Mouse (Mus musculus): ENCODE measurements at regions not wholly inside any gene's neighbourhood (a gene's known extent, or its start where the extent isn't known, plus 50 kb on each side); places are given as distances from the start of the nearest gene placed in this dataset.
"Not testable (repeated sequence)": the region's sequence is repeated elsewhere in the genome, so short reads cannot be mapped to it uniquely, and the experiment has no call there.

DNA sequence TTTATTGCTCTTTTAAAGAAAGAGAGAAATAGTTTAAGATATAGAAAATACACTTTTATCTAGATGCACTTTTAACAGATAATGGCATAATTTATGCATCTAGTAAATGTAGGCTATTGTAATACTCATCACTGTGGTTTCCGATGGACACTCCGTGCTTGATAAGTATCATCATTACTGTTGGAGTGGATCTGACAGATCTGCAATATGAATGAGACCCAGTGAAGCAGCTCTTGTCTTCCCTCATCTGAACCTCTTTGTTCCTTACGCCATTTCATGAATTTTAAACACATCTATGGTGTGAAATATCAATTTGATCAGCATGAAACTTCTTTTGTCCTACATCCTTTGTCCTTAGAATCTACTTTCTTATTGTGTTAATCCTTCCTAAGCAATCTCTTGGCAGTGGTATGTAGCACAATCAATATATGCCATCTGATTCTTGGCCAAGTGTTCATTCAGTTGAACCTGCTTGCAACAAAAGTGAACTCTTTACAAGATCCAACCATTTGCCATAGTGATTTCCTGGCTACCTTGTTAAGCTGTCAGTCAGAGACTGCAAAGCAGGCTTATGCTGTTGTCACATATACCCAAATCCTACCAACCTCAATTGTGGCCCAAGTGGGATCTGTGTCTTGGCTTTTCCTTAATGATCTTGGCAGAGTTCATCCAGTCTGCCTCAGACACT lies 452.0 kb upstream of the Dab2 start:
- no peak for DNase-seq (ENCODE audit: low spot score in 2 of 2)

DNA sequence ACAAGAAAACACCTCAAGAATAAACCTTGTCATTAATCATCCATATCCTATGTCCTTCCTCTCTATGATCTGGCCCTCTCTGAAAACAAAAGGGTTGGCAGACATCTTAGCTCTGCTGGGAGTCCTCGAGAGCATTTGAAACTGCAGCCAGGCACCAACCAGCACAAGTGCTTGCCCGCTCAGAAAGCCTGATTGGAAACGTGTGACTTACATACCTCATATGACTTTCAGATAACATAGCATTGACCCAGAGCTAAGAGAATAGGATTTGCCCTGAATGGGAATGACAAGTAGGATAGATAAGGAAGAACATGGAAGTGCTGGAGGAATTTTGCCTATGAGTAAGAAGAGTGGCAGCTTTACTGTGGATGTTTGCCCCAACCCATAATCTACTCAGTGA lies 447.1 kb upstream of the Dab2 start:
- no peak for DNase-seq (ENCODE audit: low spot score in 2 of 2)

DNA sequence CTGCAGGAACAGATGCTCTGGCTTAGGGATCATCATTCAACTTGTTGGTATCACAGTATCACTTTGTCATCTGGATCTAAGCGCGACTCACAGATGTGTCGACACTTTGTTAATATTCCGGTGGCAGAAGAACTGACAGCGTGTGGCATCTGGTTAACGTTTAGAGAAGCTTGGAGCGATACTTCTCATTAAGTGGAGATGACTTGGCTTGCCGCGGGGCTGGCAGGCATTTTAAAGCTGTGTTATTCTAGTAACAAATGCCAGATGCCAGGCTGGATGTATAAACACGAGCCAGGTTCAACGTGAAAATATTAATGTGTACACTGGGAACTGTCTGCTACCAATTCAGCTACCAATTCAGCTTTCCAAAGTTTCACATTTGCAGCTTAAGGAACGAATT lies 430.3 kb upstream of the Dab2 start:
- DNase-seq (ENCODE audit: low spot score in 2 of 2), result peak in 1 of 2 experiments; percentile 18

DNA sequence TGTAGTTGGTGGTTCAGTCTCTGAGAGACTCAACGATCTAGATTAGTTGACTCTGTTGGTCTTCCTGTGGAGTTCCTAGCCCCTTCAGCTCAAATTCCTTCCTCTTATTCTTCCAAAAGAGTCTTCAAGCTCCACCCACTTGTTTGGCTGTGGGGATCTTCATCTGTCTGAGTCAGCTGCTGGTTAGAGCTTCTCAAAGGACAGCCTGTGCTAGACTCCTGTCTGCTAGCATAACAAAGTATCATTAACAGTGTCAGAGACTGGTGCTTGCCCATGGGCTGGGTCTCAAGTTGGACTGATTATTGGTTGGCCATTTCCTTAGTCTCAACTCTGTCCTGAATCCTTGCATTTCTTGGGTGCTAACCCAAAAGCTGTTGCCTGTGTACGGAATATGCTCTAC lies 429.7 kb upstream of the Dab2 start:
- no peak for DNase-seq (ENCODE audit: low spot score in 2 of 2)

DNA sequence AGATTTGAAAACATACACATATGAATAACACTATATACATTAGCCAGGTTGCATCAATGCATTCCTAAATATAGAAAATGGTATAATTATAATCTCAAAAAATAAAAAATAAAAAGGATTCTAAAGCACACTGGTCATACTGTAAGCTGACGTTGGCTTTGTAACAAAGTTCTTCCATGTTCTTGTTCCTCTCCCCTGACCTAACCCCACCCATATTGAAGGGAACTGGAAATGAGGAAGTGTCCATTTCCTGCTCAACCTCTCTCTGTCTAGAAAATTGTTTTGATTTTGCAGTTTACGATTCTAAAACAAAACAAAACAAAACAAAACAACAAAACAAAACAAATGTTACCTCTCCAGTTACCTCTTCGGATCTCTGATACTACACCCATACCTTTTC lies 427.5 kb upstream of the Dab2 start:
- no peak for DNase-seq (ENCODE audit: low spot score in 2 of 2)

DNA sequence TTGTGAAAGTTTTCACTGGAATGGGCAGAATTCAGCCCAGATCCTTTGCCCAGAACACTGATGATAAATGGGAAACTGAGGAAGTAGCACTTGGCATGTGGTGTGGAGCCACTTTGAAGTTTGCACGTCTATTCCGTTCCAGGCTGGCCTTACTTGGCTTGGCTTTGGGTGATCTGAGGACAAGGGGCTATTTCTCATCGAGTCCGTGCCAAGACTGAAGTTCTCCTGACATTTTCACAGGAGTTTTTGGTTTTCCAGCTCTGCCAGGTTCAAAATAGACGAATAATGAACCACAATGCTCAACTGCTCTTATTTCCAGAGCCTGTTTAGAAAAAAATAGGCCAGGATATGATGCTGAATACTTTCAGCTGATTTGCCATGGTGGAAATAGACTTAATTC lies 421.8 kb upstream of the Dab2 start:
- DNase-seq (ENCODE audit: low spot score in 2 of 2), result no peak

DNA sequence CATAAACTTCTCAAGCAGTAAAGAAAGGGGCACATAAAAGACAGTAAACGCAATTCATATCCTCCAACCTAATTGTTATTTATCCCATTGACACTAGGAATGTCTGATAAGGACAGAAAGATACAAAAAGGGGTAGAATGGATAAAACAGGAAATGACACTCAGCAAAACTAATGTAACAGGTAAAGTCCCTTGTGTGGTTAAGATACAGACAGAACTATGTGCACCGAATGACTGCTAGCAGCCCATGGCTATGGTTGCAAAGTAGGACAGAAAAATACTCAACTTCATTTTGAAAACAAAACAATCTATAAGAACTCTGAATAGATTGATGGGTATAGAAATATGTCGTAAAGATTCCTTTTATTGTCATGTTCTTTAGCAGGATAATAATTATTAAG lies 408.4 kb upstream of the Dab2 start:
- DNase-seq (ENCODE audit: low spot score in 2 of 2), result no peak

DNA sequence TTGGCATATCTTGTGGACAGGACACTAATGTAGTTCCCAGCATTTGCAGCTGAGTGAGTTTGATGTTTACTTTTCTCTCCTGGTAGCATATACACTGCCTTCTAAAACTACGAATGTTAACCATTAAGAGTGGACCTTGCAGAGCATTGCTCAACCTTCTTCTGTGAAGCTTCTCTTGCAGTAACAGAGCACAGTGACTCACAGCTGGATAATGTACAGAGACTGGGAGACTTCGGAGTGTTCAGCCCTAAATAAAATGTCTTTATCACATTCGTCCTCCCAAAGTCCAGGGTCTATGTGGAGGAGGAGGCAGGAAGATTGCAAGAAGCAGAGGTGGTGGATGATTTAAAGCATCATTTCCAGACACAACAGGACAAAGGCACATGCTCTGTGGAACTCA lies 407.6 kb upstream of the Dab2 start:
- no peak for DNase-seq (ENCODE audit: low spot score in 2 of 2)

DNA sequence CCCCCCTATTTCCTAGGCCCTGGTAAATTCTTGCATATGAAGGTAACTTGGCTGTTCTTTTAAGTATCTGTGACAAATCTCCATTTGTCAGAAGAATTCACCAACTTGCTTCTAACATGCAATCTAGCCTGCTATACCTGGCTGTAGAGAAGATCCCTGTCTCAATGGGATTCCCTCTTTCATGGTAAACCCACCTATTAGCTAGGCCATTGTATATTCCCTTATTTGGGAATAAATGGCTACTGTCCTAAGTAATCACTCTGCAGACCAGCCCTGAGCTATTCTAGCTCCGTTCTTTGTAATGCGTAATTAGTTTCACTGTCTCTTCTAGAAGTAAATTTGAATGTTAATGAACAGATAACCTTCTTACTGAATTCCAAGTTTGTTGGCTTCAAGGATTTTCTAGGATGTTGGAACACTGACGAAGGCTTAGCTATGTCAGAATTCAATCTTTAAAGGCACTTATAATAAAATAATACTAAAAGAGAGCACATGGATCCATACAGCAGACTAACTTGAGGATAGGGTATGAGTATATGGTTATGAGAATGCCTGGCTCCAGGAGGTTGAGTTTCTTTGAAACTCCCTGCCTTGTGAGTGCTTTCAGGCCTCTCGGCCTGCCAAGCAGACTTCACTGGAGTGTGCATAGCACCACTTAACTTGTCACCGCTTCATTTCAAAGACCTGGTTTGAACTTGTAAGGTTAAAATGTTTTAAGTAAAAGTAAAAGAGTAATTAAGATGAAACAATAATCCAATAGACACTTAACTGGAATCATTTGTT lies 403.7 kb upstream of the Dab2 start:
- not testable (repeated sequence) for DNase-seq (ENCODE audit: low spot score in 2 of 2)

DNA sequence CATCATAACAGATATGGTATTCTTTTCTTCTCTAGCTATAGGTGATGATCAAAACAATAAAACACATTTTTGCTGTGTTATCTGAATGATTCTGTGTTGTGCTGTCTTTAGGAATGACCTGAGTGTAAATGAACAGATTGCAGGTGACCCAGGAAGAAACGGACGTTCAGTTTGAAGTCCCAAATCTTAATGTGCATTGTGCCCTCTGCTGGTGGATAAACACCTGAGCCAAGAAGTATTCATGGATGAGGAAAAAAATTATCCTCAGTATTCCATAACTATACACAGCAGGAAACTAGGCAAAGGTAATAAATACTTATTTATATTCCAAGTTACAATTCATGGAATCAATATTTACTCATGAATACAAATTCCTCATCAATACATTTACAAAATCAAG lies 384.3 kb upstream of the Dab2 start:
- DNase-seq (ENCODE audit: low spot score in 2 of 2), result peak in 1 of 2 experiments; percentile 46

DNA sequence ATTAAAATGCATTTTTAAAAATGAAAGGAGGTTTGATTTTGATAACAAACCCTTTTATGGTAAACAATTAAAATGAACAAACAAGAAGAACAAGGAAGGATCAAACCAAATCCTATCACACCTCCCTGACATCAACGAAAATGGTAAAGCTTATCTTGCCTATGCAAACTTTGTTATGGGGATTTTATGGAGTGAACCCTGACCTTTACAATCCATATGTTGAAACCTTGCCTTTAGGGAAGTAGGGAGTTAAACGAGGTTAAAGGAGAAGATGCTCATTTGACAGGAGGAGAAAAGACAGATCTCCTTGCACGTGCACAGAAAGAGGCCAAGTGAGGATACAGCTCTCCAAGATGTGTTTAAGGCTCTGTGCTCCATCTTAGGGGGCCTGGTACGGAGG lies 379.5 kb upstream of the Dab2 start:
- no peak for DNase-seq (ENCODE audit: low spot score in 2 of 2)

DNA sequence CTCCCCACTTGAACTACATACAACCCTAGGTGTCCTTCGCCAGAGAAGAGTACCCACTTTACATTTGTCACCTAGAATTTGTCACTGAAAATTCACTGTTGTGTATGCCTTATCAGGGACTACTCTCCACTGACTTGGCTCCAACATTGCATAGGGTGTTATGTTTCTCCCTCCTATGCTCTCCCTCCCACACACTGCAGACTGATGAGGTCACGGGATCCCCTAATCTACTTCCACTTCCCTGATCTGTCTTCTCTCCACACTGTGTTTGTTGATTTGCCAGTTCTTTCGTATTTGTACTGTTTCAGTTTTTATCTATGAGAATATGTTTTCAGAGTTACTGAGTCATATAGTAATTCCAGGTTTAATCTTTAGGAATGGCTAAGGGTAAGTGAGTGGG lies 371.8 kb upstream of the Dab2 start:
- DNase-seq (ENCODE audit: low spot score in 2 of 2), result no peak

DNA sequence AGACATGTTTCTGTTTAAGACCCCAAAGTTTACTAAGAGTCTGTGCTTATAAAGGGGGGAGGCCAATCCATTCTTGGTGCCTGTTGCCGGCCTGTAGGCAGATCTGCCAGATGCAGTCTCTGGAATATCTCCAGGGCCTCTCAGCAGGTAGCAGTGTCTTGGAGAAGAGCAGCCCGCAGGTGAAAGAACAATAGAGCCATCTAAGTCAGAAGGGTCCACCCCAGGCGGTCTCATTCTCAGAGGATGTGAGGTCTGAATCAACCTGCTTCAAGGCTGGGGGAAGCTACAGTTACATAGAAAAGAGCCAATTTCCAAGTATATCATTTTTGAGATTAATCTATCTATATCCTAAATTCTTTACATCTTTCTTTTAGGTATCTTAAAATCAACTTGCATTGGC lies 366.0 kb upstream of the Dab2 start:
- no peak for DNase-seq (ENCODE audit: low spot score in 2 of 2)

DNA sequence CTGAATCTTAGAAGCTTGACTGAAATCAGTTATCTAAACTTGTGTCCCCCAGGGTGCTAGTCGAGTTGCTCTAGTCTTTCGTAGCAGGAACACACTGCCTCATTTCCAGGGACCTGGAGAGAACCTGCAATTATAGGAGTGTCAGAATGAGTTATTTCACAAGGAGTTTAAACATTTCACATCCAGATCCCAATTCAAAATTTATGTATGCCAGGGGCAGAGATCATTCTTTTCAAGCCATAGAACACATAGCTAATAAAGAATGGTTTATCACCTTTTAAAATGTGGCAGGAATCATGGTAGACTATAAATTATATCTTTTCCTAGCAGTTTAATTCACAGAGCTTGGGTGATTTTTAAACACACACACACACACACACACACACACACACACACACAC lies 358.6 kb upstream of the Dab2 start:
- DNase-seq (ENCODE audit: low spot score in 2 of 2), result no peak

DNA sequence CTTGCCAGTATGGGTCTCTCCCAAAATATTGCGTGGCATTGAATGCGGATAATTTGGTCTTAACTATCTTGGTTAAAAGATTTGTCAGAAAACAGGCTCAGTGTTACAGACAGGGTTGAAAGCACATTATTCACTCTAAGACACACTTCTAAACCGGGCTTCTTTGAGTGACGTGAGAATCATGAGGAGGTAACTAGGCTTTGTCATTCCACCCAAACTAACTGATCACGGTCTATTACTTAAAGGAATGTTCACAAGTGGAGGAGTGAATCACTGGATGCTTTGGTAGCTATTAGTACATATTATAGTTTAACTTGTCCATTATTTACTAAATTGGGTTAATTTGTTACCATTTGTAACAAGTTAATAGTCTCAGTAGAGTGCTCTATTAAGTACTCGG lies 352.9 kb upstream of the Dab2 start:
- DNase-seq (ENCODE audit: low spot score in 2 of 2), result no peak

DNA sequence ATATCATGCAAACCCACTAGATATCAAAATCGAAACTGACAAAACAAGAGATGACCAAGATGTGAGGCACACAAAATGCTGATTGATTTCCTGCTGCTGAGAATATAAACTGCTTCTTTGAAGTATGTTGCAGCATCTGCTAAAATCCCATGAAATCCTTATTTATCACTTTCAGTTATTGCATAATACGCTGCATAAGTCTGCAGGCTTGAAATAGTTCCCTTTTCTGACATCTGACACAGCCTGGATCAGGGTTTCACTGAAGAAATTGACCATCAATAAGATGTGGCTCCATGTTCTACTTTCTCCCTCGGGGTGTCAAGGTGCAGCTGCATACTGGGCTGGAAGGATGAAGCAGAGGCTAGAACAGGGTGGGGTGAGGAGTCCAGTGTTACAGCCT lies 348.7 kb upstream of the Dab2 start:
- peak in 1 of 2 experiments; percentile 1 for DNase-seq (ENCODE audit: low spot score in 2 of 2)

DNA sequence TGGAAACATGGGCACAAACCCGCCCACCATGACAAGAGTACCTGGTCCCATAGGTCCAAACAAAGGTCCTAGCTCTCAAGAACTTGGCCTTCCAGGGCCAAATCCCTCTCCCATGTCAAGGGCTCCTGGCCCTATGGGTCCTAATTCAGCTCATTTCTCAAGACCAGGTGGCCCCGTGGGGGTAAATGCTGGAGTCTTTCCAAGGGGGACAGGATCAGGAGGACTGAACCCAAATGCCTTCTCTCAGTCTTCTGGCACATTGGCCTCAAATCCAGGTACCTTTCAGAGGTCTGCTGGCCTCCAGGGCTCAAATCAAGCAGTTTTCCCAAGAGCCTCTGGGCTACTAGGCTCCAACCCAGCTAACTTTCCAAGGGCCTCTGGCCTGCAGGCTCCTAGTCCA lies 347.9 kb upstream of the Dab2 start:
- DNase-seq (ENCODE audit: low spot score in 2 of 2), result not testable (repeated sequence)

DNA sequence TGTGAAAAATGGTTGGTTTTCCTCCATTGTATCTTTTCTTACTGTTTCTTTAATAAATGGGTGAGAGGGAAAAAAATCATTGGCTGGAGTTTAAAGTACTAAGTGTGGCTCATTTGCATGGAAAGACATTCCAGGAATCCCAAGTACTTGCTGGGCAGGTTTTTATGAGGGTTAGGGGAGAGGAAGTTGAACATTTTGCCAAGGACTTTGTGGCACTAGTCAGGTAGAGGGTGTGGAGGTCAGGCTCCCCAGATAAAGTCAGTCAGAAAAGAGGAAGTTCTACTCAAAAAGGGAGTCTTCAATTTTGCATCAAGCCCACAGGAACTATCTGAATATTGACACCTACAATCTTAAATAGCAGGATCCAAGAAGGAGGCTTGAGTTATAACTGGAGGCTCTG lies 346.5 kb upstream of the Dab2 start:
- no peak for DNase-seq (ENCODE audit: low spot score in 2 of 2)

DNA sequence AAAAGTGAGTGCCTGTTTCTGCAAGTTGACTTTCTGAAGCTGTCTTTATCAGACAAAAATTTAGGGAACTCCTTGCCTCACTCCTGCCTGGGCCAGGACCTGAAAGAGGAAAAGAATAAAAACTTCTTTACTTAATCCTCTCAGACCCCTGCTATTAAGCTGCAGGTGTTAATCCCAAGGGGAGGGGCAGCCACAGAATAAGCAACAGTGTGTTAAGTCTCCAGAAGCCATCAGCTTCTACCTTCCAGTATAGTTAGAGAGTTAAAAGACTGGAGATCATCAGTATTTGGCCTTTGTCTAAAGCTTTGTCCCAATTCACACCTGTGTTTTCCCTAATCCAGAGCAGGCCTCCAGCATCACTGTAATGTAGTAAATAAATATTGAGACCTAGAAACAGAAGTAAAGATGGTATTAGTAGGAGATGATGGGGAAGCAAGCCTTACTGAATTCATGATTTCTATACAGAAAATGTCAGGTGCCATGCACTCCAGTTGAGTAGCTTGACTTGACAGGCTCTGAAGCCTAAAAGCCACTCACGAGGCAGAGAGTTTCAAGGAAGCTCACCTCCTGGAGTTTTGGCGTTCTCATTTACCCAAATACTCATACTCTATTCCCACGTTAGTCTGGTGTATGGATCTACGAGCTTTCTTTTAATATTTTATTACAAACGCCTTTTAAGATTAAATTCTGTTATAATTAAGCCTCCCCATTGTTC lies 308.1 kb upstream of the Dab2 start:
- no peak for DNase-seq (ENCODE audit: low spot score in 2 of 2)

DNA sequence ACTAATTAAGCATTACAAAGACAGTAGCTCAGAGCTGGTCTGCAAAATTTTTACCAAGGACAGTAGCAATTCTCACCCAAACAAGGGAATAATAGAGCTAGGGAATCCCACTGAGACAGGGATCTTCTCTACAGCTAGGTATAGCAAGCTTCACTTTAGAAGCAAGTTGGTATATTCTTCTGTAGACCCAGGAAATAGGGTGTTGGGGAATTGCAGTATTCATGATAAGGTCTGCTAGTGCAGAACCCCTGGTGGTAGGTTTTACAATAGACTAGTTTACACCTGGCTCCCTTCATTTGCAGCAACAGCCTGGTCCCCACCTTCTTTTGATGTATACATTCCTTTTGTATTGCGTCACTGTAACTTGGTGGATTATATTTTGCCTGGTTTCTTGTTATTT lies 307.4 kb upstream of the Dab2 start:
- DNase-seq (ENCODE audit: low spot score in 2 of 2), result not testable (repeated sequence)

DNA sequence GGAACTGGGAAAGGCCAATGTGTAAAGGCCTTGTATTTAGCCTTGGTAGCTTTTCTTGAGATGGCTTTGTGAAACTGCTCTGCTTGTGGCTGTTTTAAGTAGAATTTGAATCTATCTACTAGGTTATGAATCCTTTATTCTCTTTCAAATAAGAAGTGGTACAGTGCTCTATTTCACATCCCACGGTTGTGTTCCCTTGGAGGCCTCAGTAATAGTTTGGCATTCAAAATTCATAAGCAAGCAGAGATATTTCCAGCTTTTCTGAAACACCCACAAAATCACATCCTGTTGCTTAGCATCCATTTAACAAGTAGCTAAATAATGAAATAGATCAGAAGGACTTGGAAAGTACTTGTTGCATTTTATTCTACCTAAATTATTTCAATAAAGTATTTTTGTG lies 298.8 kb upstream of the Dab2 start:
- DNase-seq (ENCODE audit: low spot score in 2 of 2), result peak in 1 of 2 experiments; percentile 44

DNA sequence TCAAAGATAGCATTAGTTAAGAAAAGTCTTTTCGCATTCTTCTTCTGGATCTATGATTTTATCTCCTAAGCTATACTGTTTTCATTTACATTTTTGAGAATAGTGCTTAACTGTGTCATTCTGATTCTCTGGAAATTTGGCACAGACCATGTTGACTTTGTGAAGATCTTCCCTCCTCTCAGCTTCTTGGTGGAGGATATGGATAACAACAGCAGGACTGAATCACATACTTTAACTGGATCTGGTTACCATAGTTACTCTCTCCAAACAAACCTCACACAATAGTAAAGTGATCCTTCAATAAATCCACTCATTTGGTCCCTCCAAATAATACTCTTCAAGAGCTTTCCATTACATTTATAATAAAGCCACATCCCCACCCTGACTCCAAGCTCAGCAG lies 298.2 kb upstream of the Dab2 start:
- DNase-seq (ENCODE audit: low spot score in 2 of 2), result no peak

Data from layer of hippocampus, adult 18-20 months (tissue).